Mouse (Mus musculus): Measurements from ENCODE around the gene Spocd1. TPM values are rescaled to one million over a fixed set of nuclear protein-coding genes. Genes with fewer than 3 reads are reported as not detected.
A peak's percentile ranks its signal among the peaks of the same experiment; 100 is the strongest.

Gene Spocd1
- polyA plus RNA-seq, 1 experiment from 2014 or later: 0.22 TPM

GRCm38 (mm10) chr4:129985671-129986441, 56.8 kb downstream of the Spocd1 start:
- no peak for ATAC-seq (replicated peaks; ENCODE audit: extremely low read depth, insufficient read depth, low FRiP score)
- WGBS: 2% methylated on average over 55 of the region's 58 CpGs
- no peaks in the 10 kb centered on the region for H3K36me3 ChIP-seq (ENCODE audit: control insufficient read depth, insufficient read depth)

GRCm38 (mm10) chr4:129987825-129988504, 58.9 kb downstream of the Spocd1 start:
- Histone ChIP-seq H3K9me3 (replicated peaks; ENCODE audit: control insufficient read depth, low read length) (no peaks in the 10 kb centered on the region), H3K9ac (ENCODE audit: low read length) (peak overlapping the region; percentile 54), H3K4me3 (ENCODE audit: low read length) (peak overlapping the region; percentile 63), H3K27ac (ENCODE audit: low read length) (no peak overlapping the region), H3K4me1 (ENCODE audit: control insufficient read depth, insufficient read depth, low read length) (peaks cover 25% of the 10 kb centered on the region), H3K27me3 (ENCODE audit: control insufficient read depth, insufficient read depth, low read length) (peaks cover 46% of the 10 kb centered on the region), H3K36me3 (ENCODE audit: control insufficient read depth, insufficient read depth) (no peaks in the 10 kb centered on the region), H3K4me2 (ENCODE audit: low read depth, low read length) (peak overlapping the region; percentile 92)
- 0 out of 2 replicates have a peak, but pooled peaks have one; percentile 19 for ATAC-seq (replicated peaks; ENCODE audit: extremely low read depth, insufficient read depth, low FRiP score)
- under 1% methylated on average over 53 of the region's 53 CpGs for WGBS

More at GRCm38 (mm10) chr4:129985671-129986441, 56.8 kb downstream of the Spocd1 start:
- no peak overlapping the region for H3K27ac ChIP-seq (ENCODE audit: low read length)
- H3K27me3 ChIP-seq (ENCODE audit: control insufficient read depth, insufficient read depth, low read length): peaks cover 60% of the 10 kb centered on the region
- peak overlapping the region; percentile 98 for H3K4me2 ChIP-seq (ENCODE audit: low read depth, low read length)
- no peaks in the 10 kb centered on the region for H3K9me3 ChIP-seq (replicated peaks; ENCODE audit: control insufficient read depth, low read length)
- H3K9ac ChIP-seq (ENCODE audit: low read length): peak overlapping the region; percentile 48
- peak overlapping the region; percentile 60 for H3K4me3 ChIP-seq (ENCODE audit: low read length)
- peaks cover 25% of the 10 kb centered on the region for H3K4me1 ChIP-seq (ENCODE audit: control insufficient read depth, insufficient read depth, low read length)

- ATAC-seq (replicated peaks; ENCODE audit: extremely low read depth, insufficient read depth, low FRiP score): no peak
- Histone ChIP-seq H3K4me2 (ENCODE audit: low read depth, low read length) (no peak overlapping the region), H3K9me3 (replicated peaks; ENCODE audit: control insufficient read depth, low read length) (no peaks in the 10 kb centered on the region), H3K36me3 (ENCODE audit: control insufficient read depth, insufficient read depth) (no peaks in the 10 kb centered on the region), H3K4me1 (ENCODE audit: control insufficient read depth, insufficient read depth, low read length) (peaks cover 15% of the 10 kb centered on the region), H3K9ac (ENCODE audit: low read length) (no peak overlapping the region), H3K27ac (ENCODE audit: low read length) (no peak overlapping the region), H3K4me3 (ENCODE audit: low read length) (no peak overlapping the region), H3K27me3 (ENCODE audit: control insufficient read depth, insufficient read depth, low read length) (peaks cover 37% of the 10 kb centered on the region)
- WGBS: 79% methylated on average over 4 of the region's 4 CpGs
Measured at GRCm38 (mm10) chr4:129989925-129990324, 60.9 kb downstream of the Spocd1 start.

DNA sequence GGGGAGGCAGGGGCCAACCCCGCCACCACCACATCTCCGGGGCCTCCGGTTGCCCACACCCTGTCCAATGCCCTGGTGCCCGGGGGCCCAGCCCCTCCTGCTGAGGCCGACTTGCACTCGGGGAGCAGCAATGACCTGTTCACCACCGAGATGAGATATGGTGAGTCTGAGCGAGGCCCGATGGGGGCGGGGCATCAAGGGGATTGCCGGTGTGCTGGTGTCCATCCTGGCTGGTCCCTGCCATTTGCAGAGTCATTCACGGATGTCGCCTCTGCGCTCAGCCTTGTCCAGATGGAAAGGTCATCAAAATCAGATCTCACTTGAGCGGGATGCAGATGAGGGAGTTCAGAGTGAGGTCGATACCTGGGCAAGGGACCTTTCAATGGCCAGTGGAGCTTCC, 63.7 kb downstream of the Spocd1 start:
- H3K27ac ChIP-seq (ENCODE audit: low read length): no peak overlapping the region
- H3K4me2 ChIP-seq (ENCODE audit: low read depth, low read length): no peak overlapping the region
- peaks cover 26% of the 10 kb centered on the region for H3K27me3 ChIP-seq (ENCODE audit: control insufficient read depth, insufficient read depth, low read length)
- no peaks in the 10 kb centered on the region for H3K9me3 ChIP-seq (replicated peaks; ENCODE audit: control insufficient read depth, low read length)
- no peak overlapping the region for H3K9ac ChIP-seq (ENCODE audit: low read length)
- H3K36me3 ChIP-seq (ENCODE audit: control insufficient read depth, insufficient read depth): no peaks in the 10 kb centered on the region
- H3K4me3 ChIP-seq (ENCODE audit: low read length): no peak overlapping the region
- ATAC-seq (replicated peaks; ENCODE audit: extremely low read depth, insufficient read depth, low FRiP score): no peak
- WGBS: 67% methylated on average over 16 of the region's 16 CpGs
- peaks cover 4% of the 10 kb centered on the region; the same call in 1 of the 2 replicates for H3K4me1 ChIP-seq (ENCODE audit: control insufficient read depth, insufficient read depth, low read length)

- Histone ChIP-seq H3K4me3 (ENCODE audit: low read length) (no peak overlapping the region), H3K9me3 (replicated peaks; ENCODE audit: control insufficient read depth, low read length) (no peaks in the 10 kb centered on the region), H3K4me1 (ENCODE audit: control insufficient read depth, insufficient read depth, low read length) (peaks cover under 1% of the 10 kb centered on the region; the same call in 1 of the 2 replicates), H3K9ac (ENCODE audit: low read length) (no peak overlapping the region), H3K27me3 (ENCODE audit: control insufficient read depth, insufficient read depth, low read length) (peaks cover 25% of the 10 kb centered on the region), H3K27ac (ENCODE audit: low read length) (no peak overlapping the region), H3K36me3 (ENCODE audit: control insufficient read depth, insufficient read depth) (no peaks in the 10 kb centered on the region), H3K4me2 (ENCODE audit: low read depth, low read length) (no peak overlapping the region)
- no peak for ATAC-seq (replicated peaks; ENCODE audit: extremely low read depth, insufficient read depth, low FRiP score)
- WGBS: 86% methylated on average over 5 of the region's 5 CpGs
Measured at GRCm38 (mm10) chr4:129993213-129993612, 64.2 kb downstream of the Spocd1 start.

GRCm38 (mm10) chr4:129993944-129994695, 65.1 kb downstream of the Spocd1 start:
- no peak overlapping the region for H3K4me3 ChIP-seq (ENCODE audit: low read length)
- H3K4me2 ChIP-seq (ENCODE audit: low read depth, low read length): no peak overlapping the region
- H3K4me1 ChIP-seq (ENCODE audit: control insufficient read depth, insufficient read depth, low read length): no peaks in the 10 kb centered on the region
- WGBS: 85% methylated on average over 16 of the region's 16 CpGs
- H3K27ac ChIP-seq (ENCODE audit: low read length): no peak overlapping the region
- H3K9me3 ChIP-seq (replicated peaks; ENCODE audit: control insufficient read depth, low read length): no peaks in the 10 kb centered on the region
- no peak overlapping the region for H3K9ac ChIP-seq (ENCODE audit: low read length)
- no peaks in the 10 kb centered on the region for H3K36me3 ChIP-seq (ENCODE audit: control insufficient read depth, insufficient read depth)
- peaks cover 26% of the 10 kb centered on the region for H3K27me3 ChIP-seq (ENCODE audit: control insufficient read depth, insufficient read depth, low read length)
- ATAC-seq (replicated peaks; ENCODE audit: extremely low read depth, insufficient read depth, low FRiP score): no peak

DNA sequence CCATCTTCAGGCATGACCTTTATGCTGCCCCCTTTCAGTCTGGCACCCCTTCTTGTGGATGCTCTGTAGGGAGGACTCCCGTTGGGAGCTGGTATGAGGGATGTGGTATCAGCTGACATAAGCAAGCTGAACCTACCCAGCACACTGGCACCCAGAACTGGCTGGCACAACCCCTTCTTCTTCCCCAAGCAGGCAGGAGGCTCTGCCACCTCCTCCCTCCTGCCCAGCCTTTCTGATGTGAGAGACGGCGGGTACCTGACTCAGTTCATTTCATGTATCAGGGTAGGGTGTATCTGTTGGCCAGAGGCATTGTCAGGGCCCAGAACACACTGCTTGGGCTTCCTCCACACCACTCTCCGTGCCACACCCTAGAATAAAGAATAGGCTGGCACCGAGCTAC, 65.7 kb downstream of the Spocd1 start:
- Histone ChIP-seq H3K9ac (ENCODE audit: low read length) (no peak overlapping the region), H3K27ac (ENCODE audit: low read length) (no peak overlapping the region), H3K4me2 (ENCODE audit: low read depth, low read length) (no peak overlapping the region), H3K27me3 (ENCODE audit: control insufficient read depth, insufficient read depth, low read length) (peaks cover 24% of the 10 kb centered on the region), H3K4me1 (ENCODE audit: control insufficient read depth, insufficient read depth, low read length) (no peaks in the 10 kb centered on the region), H3K36me3 (ENCODE audit: control insufficient read depth, insufficient read depth) (no peaks in the 10 kb centered on the region), H3K4me3 (ENCODE audit: low read length) (no peak overlapping the region), H3K9me3 (replicated peaks; ENCODE audit: control insufficient read depth, low read length) (no peaks in the 10 kb centered on the region)
- WGBS: 87% methylated on average over 5 of the region's 5 CpGs
- ATAC-seq (replicated peaks; ENCODE audit: extremely low read depth, insufficient read depth, low FRiP score): no peak

DNA sequence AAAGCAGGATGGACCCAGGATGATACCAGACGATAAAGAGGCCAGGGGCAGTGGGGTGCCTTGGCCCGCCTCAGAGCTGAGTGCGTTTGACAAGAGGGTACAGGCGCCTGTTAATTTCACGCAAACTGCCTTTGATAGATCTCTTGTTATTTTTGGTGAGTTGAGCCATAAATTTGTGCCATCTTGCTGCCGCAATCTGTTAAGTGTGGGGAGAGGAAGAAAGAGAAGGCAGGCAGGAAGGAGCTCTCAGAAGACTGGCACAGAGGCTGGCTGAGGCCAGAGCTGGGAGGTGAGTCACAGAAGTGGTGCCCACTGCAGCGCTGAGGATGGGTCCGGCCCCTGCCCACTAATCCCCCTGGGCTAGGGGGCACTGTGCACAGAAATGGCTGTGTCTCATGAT, 66.2 kb downstream of the Spocd1 start:
- H3K36me3 ChIP-seq (ENCODE audit: control insufficient read depth, insufficient read depth): no peaks in the 10 kb centered on the region
- H3K27ac ChIP-seq (ENCODE audit: low read length): no peak overlapping the region
- WGBS: 82% methylated on average over 8 of the region's 8 CpGs
- H3K9ac ChIP-seq (ENCODE audit: low read length): no peak overlapping the region
- H3K9me3 ChIP-seq (replicated peaks; ENCODE audit: control insufficient read depth, low read length): no peaks in the 10 kb centered on the region
- H3K4me2 ChIP-seq (ENCODE audit: low read depth, low read length): no peak overlapping the region
- no peak for ATAC-seq (replicated peaks; ENCODE audit: extremely low read depth, insufficient read depth, low FRiP score)
- peaks cover 21% of the 10 kb centered on the region for H3K27me3 ChIP-seq (ENCODE audit: control insufficient read depth, insufficient read depth, low read length)
- H3K4me1 ChIP-seq (ENCODE audit: control insufficient read depth, insufficient read depth, low read length): no peaks in the 10 kb centered on the region
- H3K4me3 ChIP-seq (ENCODE audit: low read length): no peak overlapping the region
